In genomic region chr6:88820853-88821252, GRCm38 (mm10) we compare ENCODE assay signal across 15 mouse cellular contexts. TPM values are rescaled to one million over a fixed set of nuclear protein-coding genes. Genes with fewer than 3 reads are reported as not detected.
DNase-seq lines count a peak whose midpoint lies in the region; ATAC-seq and TF ChIP-seq lines count a peak whose summit lies in the region.
"Had no signal": no experiment of that assay in that cellular context is flagged by ENCODE, and none has a peak within 500 bp of the region (broad histone marks: within the 10 kb centered on the region; RNA-seq: fewer than 3 reads in every experiment).

No protein-coding gene starts in this region.

- H3K9ac ChIP-seq in kidney, embryonic 16.5 days (replicated peaks; ENCODE audit: low read length): no peak overlapping the region
- no peak overlapping the region for H3K9ac ChIP-seq in lung, embryonic 16.5 days (ENCODE audit: low read length)
- H3K9ac ChIP-seq: liver, embryonic 13.5 days; neural tube, embryonic 15.5 days had no signal

- no peak overlapping the region for H3K4me2 ChIP-seq in kidney, embryonic 16.5 days (replicated peaks; ENCODE audit: low read depth, low read length)
- H3K4me2 ChIP-seq in lung, embryonic 16.5 days (ENCODE audit: low read depth, low read length): no peak overlapping the region
- H3K4me2 ChIP-seq: liver, embryonic 13.5 days; neural tube, embryonic 15.5 days had no signal

- no peak overlapping the region for H3K27ac ChIP-seq in kidney, embryonic 16.5 days (ENCODE audit: low read length)
- peak overlapping the region; percentile 50 for H3K27ac ChIP-seq in bone marrow macrophage, adult 2 months (ENCODE audit: insufficient read depth, low read depth, low read length)
- peak overlapping the region; percentile 38 for H3K27ac ChIP-seq in lung, embryonic 16.5 days (ENCODE audit: low read length)
- H3K27ac ChIP-seq: liver, embryonic 13.5 days; neural tube, embryonic 15.5 days had no signal

- no peaks in the 10 kb centered on the region for H3K9me3 ChIP-seq in kidney, embryonic 16.5 days (ENCODE audit: low read length)
- no peaks in the 10 kb centered on the region for H3K9me3 ChIP-seq in lung, embryonic 16.5 days (ENCODE audit: control insufficient read depth, low read length)
- H3K9me3 ChIP-seq: liver, embryonic 13.5 days; neural tube, embryonic 15.5 days had no signal

- peak; percentile 43 for DNase-seq in adrenal gland, postnatal 10 days
- no peak for DNase-seq in adrenal gland, adult 2 months
- no peak for DNase-seq in kidney, adult 11 months
- DNase-seq in natural killer cell, adult 2 months (ENCODE audit: low spot score in 2 of 2): no peak
- DNase-seq: adrenal gland, postnatal 36 days; cerebellum, adult 11-12 months; embryo, embryonic 11 days; liver, embryonic 13.5 days had no signal

- no peaks in the 10 kb centered on the region for H3K36me3 ChIP-seq in kidney, embryonic 16.5 days (ENCODE audit: insufficient read depth, low read length)
- H3K36me3 ChIP-seq in lung, embryonic 16.5 days (ENCODE audit: control insufficient read depth, insufficient read depth, low read length): no peaks in the 10 kb centered on the region
- H3K36me3 ChIP-seq: neural tube, embryonic 15.5 days had no signal

- 19% methylated on average over 3 of the region's 3 CpGs for whole genome bisulfite sequencing in kidney, embryonic 16.5 days
- 10% methylated on average over 3 of the region's 3 CpGs for WGBS in lung, embryonic 16.5 days

- H3K4me3 ChIP-seq in kidney, embryonic 16.5 days (ENCODE audit: low read length): no peak overlapping the region
- H3K4me3 ChIP-seq in bone marrow macrophage, adult 2 months (ENCODE audit: insufficient read depth, low read length): no peak overlapping the region
- no peak overlapping the region for H3K4me3 ChIP-seq in lung, embryonic 16.5 days (ENCODE audit: low read length)
- H3K4me3 ChIP-seq: liver, embryonic 13.5 days; neural tube, embryonic 15.5 days had no signal

- peaks cover 10% of the 10 kb centered on the region for H3K4me1 ChIP-seq in kidney, embryonic 16.5 days (ENCODE audit: insufficient read depth, low read length)
- H3K4me1 ChIP-seq in bone marrow macrophage, adult 2 months (ENCODE audit: control insufficient read depth, insufficient read depth, low read length): peaks cover 17% of the 10 kb centered on the region
- peaks cover 15% of the 10 kb centered on the region for H3K4me1 ChIP-seq in lung, embryonic 16.5 days (replicated peaks; ENCODE audit: control insufficient read depth, insufficient read depth, low read length)

- no peak for TF ChIP-seq CTCF in bone marrow macrophage, adult 2 months (IDR thresholded peaks at IDR 0.05; ENCODE audit: low read depth, low read length)

- no peaks in the 10 kb centered on the region for H3K27me3 ChIP-seq in kidney, embryonic 16.5 days (ENCODE audit: insufficient read depth, low read length)
- H3K27me3 ChIP-seq in lung, embryonic 16.5 days (ENCODE audit: control insufficient read depth, insufficient read depth, low read depth, low read length): no peaks in the 10 kb centered on the region
- H3K27me3 ChIP-seq: liver, embryonic 13.5 days; neural tube, embryonic 15.5 days had no signal

- no peak for TF ChIP-seq POLR2A in bone marrow macrophage, adult 2 months (IDR thresholded peaks at IDR 0.05; ENCODE audit: borderline replicate concordance, low read depth, low read length)

- peak; percentile 32; the same call in 1 of the 2 replicates for ATAC-seq in kidney, embryonic 16.5 days (ENCODE audit: low FRiP score, low TSS enrichment)
- ATAC-seq in lung, embryonic 16.5 days (ENCODE audit: low read depth): peak; percentile 64
- ATAC-seq in frontal cortex, adult (ENCODE audit: low TSS enrichment): no peak
- ATAC-seq: forebrain, embryonic 16.5 days; midbrain, embryonic 16.5 days had no signal

RNA-seq across cellular contexts. Expression of gene Abtb1, which starts 20.9 kb away (rescaled TPM):
- 10 to 100 TPM; 21.9 to 30.5 TPM for total RNA-seq in adrenal gland, postnatal 10 days (2021)
- 10 to 100 TPM; 18.0 to 25.8 TPM for total RNA-seq in adrenal gland, adult 2 months (2021)
- polyA plus RNA-seq in adrenal gland, adult 2 months (2012; rRNA removed): 119 and 120 TPM in 2 replicates
- 43.9 and 44.6 TPM in 2 replicates for polyA plus RNA-seq in kidney, embryonic 16.5 days (2015; fragmentation: Nextera tagmentation; extraction: Ambion mirVana)
- 33.6 and 40.7 TPM in 2 replicates for polyA plus RNA-seq in bone marrow macrophage, adult 2 months (2012; ENCODE audit: insufficient read depth, insufficient read length, missing spikeins)
- polyA plus RNA-seq in lung, embryonic 16.5 days (2015; fragmentation: Nextera tagmentation; extraction: Ambion mirVana): 49.5 and 50.4 TPM in 2 replicates

RNA-seq across cellular contexts. Expression of gene Podxl2, which starts 54.0 kb away (rescaled TPM):
- 10 to 100 TPM; 27.8 to 28.3 TPM for total RNA-seq in adrenal gland, postnatal 10 days (2021)
- total RNA-seq in adrenal gland, adult 2 months (2021): 10 to 100 TPM; 24.2 to 78.2 TPM
- 263 and 360 TPM in 2 replicates for polyA plus RNA-seq in adrenal gland, adult 2 months (2012; rRNA removed)
- polyA plus RNA-seq in kidney, embryonic 16.5 days (2015; fragmentation: Nextera tagmentation; extraction: Ambion mirVana): 43.0 and 48.9 TPM in 2 replicates
- polyA plus RNA-seq in bone marrow macrophage, adult 2 months (2012; ENCODE audit: insufficient read depth, insufficient read length, missing spikeins): 1.9 TPM in 1 of 2 replicates, not detected in the other
- 27.1 and 35.1 TPM in 2 replicates for polyA plus RNA-seq in lung, embryonic 16.5 days (2015; fragmentation: Nextera tagmentation; extraction: Ambion mirVana)
